Mouse (Mus musculus) gonadal fat pad, adult 2 months (tissue): ENCODE measurements around the gene Cnih4. TPM values are rescaled to one million over a fixed set of nuclear protein-coding genes. Genes with fewer than 3 reads are reported as not detected.

Experiments
- DNase-seq: peaks from one replicate; pipeline ENCODE4 v3.0.0-alpha.2; 2012; ENCODE audit warnings: low read depth
- polyA plus RNA-seq: library from polyadenylated mRNA; depleted of rRNA; stranded (reverse); fragments of >200 nt; gene quantifications from 2 replicates; pipeline ENCODE4 v1.2.3, GENCODE M21; 2012; rRNA removed

The Cnih4 gene
- 14.7 and 17.2 TPM in 2 replicates for polyA plus RNA-seq

- peak; percentile 76 for DNase-seq
Observed at GRCm38 (mm10) chr1:181143950-181144836, at the start of gene Cnih4, which contains the start of gene Nvl. Cnih4 (plus strand) TSS chr1:181144693. Nvl (minus strand) TSS chr1:181144204.

GRCm38 (mm10) chr1:181117112-181117511, 27.4 kb upstream of the Cnih4 start:
- peak; percentile 76 for DNase-seq

- no peak for DNase-seq
Observed at GRCm38 (mm10) chr1:181124145-181124544, 20.3 kb upstream of the Cnih4 start.

GRCm38 (mm10) chr1:181125916-181126315, 18.6 kb upstream of the Cnih4 start:
- DNase-seq = no peak

GRCm38 (mm10) chr1:181126766-181127165, 17.7 kb upstream of the Cnih4 start:
- no peak for DNase-seq

GRCm38 (mm10) chr1:181131915-181132314, 12.6 kb upstream of the Cnih4 start:
- DNase-seq = no peak

- no peak for DNase-seq
Observed at GRCm38 (mm10) chr1:181138730-181139129, 5.8 kb upstream of the Cnih4 start.

- DNase-seq = no peak
Observed at GRCm38 (mm10) chr1:181143609-181143949, 914 bp upstream of the Cnih4 start.

- no peak for DNase-seq
Observed at GRCm38 (mm10) chr1:181144966-181145365, 473 bp downstream of the Cnih4 start.

- DNase-seq = no peak
Observed at GRCm38 (mm10) chr1:181146187-181146586, 1.7 kb downstream of the Cnih4 start.

GRCm38 (mm10) chr1:181148540-181148939, 4.0 kb downstream of the Cnih4 start:
- DNase-seq = no peak

GRCm38 (mm10) chr1:181149373-181150017, 5.0 kb downstream of the Cnih4 start:
- no peak for DNase-seq

- DNase-seq = no peak
Observed at GRCm38 (mm10) chr1:181150431-181150826, 5.9 kb downstream of the Cnih4 start.

- DNase-seq = no peak
Observed at GRCm38 (mm10) chr1:181150827-181151534, 6.5 kb downstream of the Cnih4 start.

- no peak for DNase-seq
Observed at GRCm38 (mm10) chr1:181151541-181151940, 7.0 kb downstream of the Cnih4 start.

- DNase-seq = no peak
Observed at GRCm38 (mm10) chr1:181167816-181168215, 23.3 kb downstream of the Cnih4 start.

GRCm38 (mm10) chr1:181168377-181168776, 23.9 kb downstream of the Cnih4 start:
- no peak for DNase-seq

GRCm38 (mm10) chr1:181170210-181170609, 25.7 kb downstream of the Cnih4 start:
- DNase-seq = no peak

GRCm38 (mm10) chr1:181188925-181189324, 44.4 kb downstream of the Cnih4 start:
- no peak for DNase-seq

GRCm38 (mm10) chr1:181199446-181199845, 55.0 kb downstream of the Cnih4 start:
- no peak for DNase-seq

- DNase-seq = no peak
Observed at GRCm38 (mm10) chr1:181210147-181210546, 65.7 kb downstream of the Cnih4 start.
